Mouse (Mus musculus) forebrain, embryonic 10.5 days (tissue): ENCODE data around the gene Pcnx2. TPM values are rescaled to one million over a fixed set of nuclear protein-coding genes. Genes with fewer than 3 reads are reported as not detected.
A peak's percentile ranks its signal among the peaks of the same experiment; 100 is the strongest.

ENCODE experiments used
- DNase-seq: peaks from one replicate; pipeline ENCODE4 v3.0.0-alpha.2; 2017; ENCODE audit warnings: low spot score; ENCODE audit errors: extremely low spot score
- H3K27ac ChIP-seq: fragments of 300-500 bp; sonication (generic); 2 replicates; pipeline ENCODE4 v1.5.1; 2016; ENCODE audit warnings: mild to moderate bottlenecking
- H3K27me3 ChIP-seq: fragments of 300-500 bp; sonication (generic); 2 replicates; pipeline ENCODE4 v1.6.1; 2016; ENCODE audit warnings: mild to moderate bottlenecking; ENCODE audit not compliant: poor library complexity, severe bottlenecking
- H3K36me3 ChIP-seq: fragments of 300-500 bp; sonication (generic); replicated peaks from 2 replicates; pipeline ENCODE4 v1.6.1; 2016; ENCODE audit warnings: mild to moderate bottlenecking, moderate library complexity
- H3K4me1 ChIP-seq: fragments of 300-500 bp; sonication (generic); 2 replicates; pipeline ENCODE4 v1.6.1; 2016
- H3K4me3 ChIP-seq: fragments of 300-500 bp; sonication (generic); 2 replicates; pipeline ENCODE4 v1.5.1; 2016; ENCODE audit warnings: mild to moderate bottlenecking, moderate library complexity
- H3K9me3 ChIP-seq: fragments of 300-500 bp; sonication (generic); 2 replicates; pipeline ENCODE4 v1.6.1; 2016; ENCODE audit warnings: mild to moderate bottlenecking, moderate library complexity
- WGBS: fragments of 180-500 bp; shearing (Covaris S2); methylation state at CpG from one replicate; pipeline ENCODE4 v1.1.7; 2016; 5-methylcytosine and 5-hydroxymethylcytosine counted together
- polyA plus RNA-seq: library from polyadenylated mRNA; unstranded; fragments of >200 nt; fragmentation: Nextera tagmentation; extraction: Ambion mirVana; gene quantifications from 2 replicates; pipeline ENCODE4 v1.2.1, GENCODE M21; 2016

Pcnx2 gene
- polyA plus RNA-seq, 1 experiment from 2014 or later, result 0.15 TPM

GRCm38 (mm10) chr8:125738956-125739355 is 159.2 kb downstream of the Pcnx2 start:
- DNase-seq, result no peak
- WGBS, result 94% methylated on average over 4 of the region's 4 CpGs
- H3K27ac ChIP-seq, result no peak overlapping the region
- peaks cover 40% of the 10 kb centered on the region for H3K4me1 ChIP-seq
- H3K27me3 ChIP-seq, result no peaks in the 10 kb centered on the region
- no peaks in the 10 kb centered on the region for H3K9me3 ChIP-seq
- no peak overlapping the region for H3K4me3 ChIP-seq
- H3K36me3 ChIP-seq, result no peaks in the 10 kb centered on the region

GRCm38 (mm10) chr8:125733964-125734956 is 163.9 kb downstream of the Pcnx2 start:
- peaks cover 27% of the 10 kb centered on the region for H3K4me1 ChIP-seq
- H3K9me3 ChIP-seq, result no peaks in the 10 kb centered on the region
- no peaks in the 10 kb centered on the region for H3K27me3 ChIP-seq
- H3K4me3 ChIP-seq, result peak overlapping the region; percentile 69
- H3K36me3 ChIP-seq, result no peaks in the 10 kb centered on the region
- peak; percentile 89 for DNase-seq
- 7% methylated on average over 47 of the region's 52 CpGs for WGBS
- peak overlapping the region; percentile 88 for H3K27ac ChIP-seq

GRCm38 (mm10) chr8:125729746-125730145 is 168.4 kb downstream of the Pcnx2 start, which contains the start of gene Ntpcr:
Ntpcr (plus strand) TSS chr8:125729963.
- peaks cover 21% of the 10 kb centered on the region for H3K4me1 ChIP-seq
- H3K36me3 ChIP-seq, result no peaks in the 10 kb centered on the region
- H3K9me3 ChIP-seq, result no peaks in the 10 kb centered on the region
- no peak within 1 kb of the TSS for H3K27ac ChIP-seq
- H3K4me3 ChIP-seq, result no peak within 1 kb of the TSS
- DNase-seq, result no peak
- H3K27me3 ChIP-seq, result no peaks in the 10 kb centered on the region
- WGBS, result 82% methylated on average over 7 of the region's 7 CpGs

- Histone ChIP-seq H3K9me3 (no peaks in the 10 kb centered on the region), H3K4me1 (peaks cover 6% of the 10 kb centered on the region), H3K4me3 (no peak overlapping the region), H3K36me3 (no peaks in the 10 kb centered on the region), H3K27me3 (no peaks in the 10 kb centered on the region), H3K27ac (no peak overlapping the region)
- 64% methylated on average over 8 of the region's 8 CpGs for WGBS
- DNase-seq, result no peak
These were observed 170.3 kb downstream of the Pcnx2 start for GRCm38 (mm10) chr8:125727797-125728196.

- no peaks in the 10 kb centered on the region for H3K36me3 ChIP-seq
- 83% methylated on average over 5 of the region's 5 CpGs for WGBS
- no peak overlapping the region for H3K4me3 ChIP-seq
These were observed 171.1 kb downstream of the Pcnx2 start for GRCm38 (mm10) chr8:125726986-125727385.

GRCm38 (mm10) chr8:125726143-125726542 is 172.0 kb downstream of the Pcnx2 start:
- WGBS, result 90% methylated on average over 4 of the region's 4 CpGs
- no peaks in the 10 kb centered on the region for H3K36me3 ChIP-seq
- DNase-seq, result no peak
- no peaks in the 10 kb centered on the region for H3K9me3 ChIP-seq
- H3K4me1 ChIP-seq, result peaks cover 6% of the 10 kb centered on the region
- H3K27ac ChIP-seq, result no peak overlapping the region
- no peak overlapping the region for H3K4me3 ChIP-seq
- H3K27me3 ChIP-seq, result no peaks in the 10 kb centered on the region

More at GRCm38 (mm10) chr8:125726986-125727385, 171.1 kb downstream of the Pcnx2 start:
- no peaks in the 10 kb centered on the region for H3K9me3 ChIP-seq
- no peaks in the 10 kb centered on the region for H3K27me3 ChIP-seq
- DNase-seq, result no peak
- peaks cover 6% of the 10 kb centered on the region for H3K4me1 ChIP-seq
- no peak overlapping the region for H3K27ac ChIP-seq

GRCm38 (mm10) chr8:125725037-125725820 is 172.9 kb downstream of the Pcnx2 start:
- Histone ChIP-seq H3K9me3 (no peaks in the 10 kb centered on the region), H3K36me3 (no peaks in the 10 kb centered on the region), H3K27me3 (no peaks in the 10 kb centered on the region), H3K27ac (no peak overlapping the region), H3K4me1 (peaks cover 6% of the 10 kb centered on the region), H3K4me3 (no peak overlapping the region)
- 86% methylated on average over 6 of the region's 6 CpGs for WGBS
- DNase-seq, result no peak

GRCm38 (mm10) chr8:125723437-125723836 is 174.7 kb downstream of the Pcnx2 start:
- peaks cover 6% of the 10 kb centered on the region for H3K4me1 ChIP-seq
- 94% methylated on average over 6 of the region's 6 CpGs for WGBS

GRCm38 (mm10) chr8:125722675-125723074 is 175.4 kb downstream of the Pcnx2 start:
- no peak overlapping the region for H3K4me3 ChIP-seq
- H3K36me3 ChIP-seq, result no peaks in the 10 kb centered on the region
- 96% methylated on average over 7 of the region's 7 CpGs for WGBS
- no peak for DNase-seq
- no peak overlapping the region for H3K27ac ChIP-seq
- no peaks in the 10 kb centered on the region for H3K9me3 ChIP-seq
- no peaks in the 10 kb centered on the region for H3K27me3 ChIP-seq
- peaks cover 12% of the 10 kb centered on the region for H3K4me1 ChIP-seq

More at GRCm38 (mm10) chr8:125723437-125723836, 174.7 kb downstream of the Pcnx2 start:
- Histone ChIP-seq H3K27ac (no peak overlapping the region), H3K4me3 (no peak overlapping the region), H3K36me3 (no peaks in the 10 kb centered on the region), H3K9me3 (no peaks in the 10 kb centered on the region), H3K27me3 (no peaks in the 10 kb centered on the region)
- no peak for DNase-seq

GRCm38 (mm10) chr8:125718914-125719313 is 179.2 kb downstream of the Pcnx2 start:
- Histone ChIP-seq H3K27ac (no peak overlapping the region), H3K9me3 (no peaks in the 10 kb centered on the region), H3K27me3 (no peaks in the 10 kb centered on the region), H3K4me3 (no peak overlapping the region), H3K4me1 (peaks cover 24% of the 10 kb centered on the region), H3K36me3 (no peaks in the 10 kb centered on the region)
- WGBS, result 61% methylated on average over 4 of the region's 4 CpGs
- no peak for DNase-seq

GRCm38 (mm10) chr8:125716613-125717012 is 181.5 kb downstream of the Pcnx2 start:
- Histone ChIP-seq H3K27ac (no peak overlapping the region), H3K4me1 (peaks cover 24% of the 10 kb centered on the region), H3K4me3 (no peak overlapping the region), H3K27me3 (no peaks in the 10 kb centered on the region), H3K9me3 (no peaks in the 10 kb centered on the region), H3K36me3 (no peaks in the 10 kb centered on the region)
- 57% methylated on average over 7 of the region's 7 CpGs for WGBS
- DNase-seq, result no peak

GRCm38 (mm10) chr8:125716211-125716610 is 181.9 kb downstream of the Pcnx2 start:
- no peak overlapping the region for H3K27ac ChIP-seq
- 49% methylated on average over 4 of the region's 4 CpGs for WGBS

More at GRCm38 (mm10) chr8:125716211-125716610, 181.9 kb downstream of the Pcnx2 start:
- Histone ChIP-seq H3K27me3 (no peaks in the 10 kb centered on the region), H3K4me1 (peaks cover 24% of the 10 kb centered on the region), H3K9me3 (no peaks in the 10 kb centered on the region), H3K4me3 (no peak overlapping the region), H3K36me3 (no peaks in the 10 kb centered on the region)
- DNase-seq, result no peak
